Mouse (Mus musculus) forebrain, embryonic 14.5 days (tissue): ENCODE measurements around the gene Scn3b. TPM values are rescaled to one million over a fixed set of nuclear protein-coding genes. Genes with fewer than 3 reads are reported as not detected.

Experiments
- ATAC-seq: fragments of 200-750 bp; cut with Nextera tagmentation; 2 replicates; pipeline ENCODE4 v1.8.0; 2017; ENCODE audit warnings: mild to moderate bottlenecking, moderate library complexity
- DNase-seq: peaks from one replicate; pipeline ENCODE4 v3.0.0-alpha.2; 2015; ENCODE audit warnings: low spot score
- H3K27ac ChIP-seq: fragments of 300-500 bp; sonication (generic); 2 replicates; pipeline ENCODE4 v1.5.1; 2014; ENCODE audit warnings: low read depth, mild to moderate bottlenecking, control low read depth, low read length, moderate library complexity
- H3K27me3 ChIP-seq: fragments of 300-500 bp; sonication (generic); replicated peaks from 2 replicates; pipeline ENCODE4 v1.6.1; 2014; ENCODE audit warnings: low read length, control low read depth, mixed read lengths; ENCODE audit not compliant: control insufficient read depth, insufficient read depth
- H3K36me3 ChIP-seq: fragments of 300-500 bp; sonication (generic); 2 replicates; pipeline ENCODE4 v1.6.1; 2014; ENCODE audit warnings: low read length, control low read depth; ENCODE audit not compliant: control insufficient read depth, insufficient read depth
- H3K4me1 ChIP-seq: fragments of 300-500 bp; sonication (generic); 2 replicates; pipeline ENCODE4 v1.6.1; 2014; ENCODE audit warnings: antibody characterized with exemption, low read length, control low read depth; ENCODE audit not compliant: control insufficient read depth, insufficient read depth
- H3K4me2 ChIP-seq: fragments of 300-500 bp; sonication (generic); 2 replicates; pipeline ENCODE4 v1.6.1; 2014; ENCODE audit warnings: mild to moderate bottlenecking, control low read depth, low read length
- H3K4me3 ChIP-seq: fragments of 300-500 bp; sonication (generic); 2 replicates; pipeline ENCODE4 v1.5.1; 2014; ENCODE audit warnings: low read depth, low read length, control low read depth
- H3K9ac ChIP-seq: fragments of 300-500 bp; sonication (generic); 2 replicates; pipeline ENCODE4 v1.6.1; 2014; ENCODE audit warnings: mild to moderate bottlenecking, low read length, control low read depth, moderate library complexity
- H3K9me3 ChIP-seq: fragments of 300-500 bp; sonication (generic); replicated peaks from 2 replicates; pipeline ENCODE4 v1.6.1; 2016; ENCODE audit warnings: low read length, control low read depth, mixed read lengths; ENCODE audit not compliant: control insufficient read depth
- WGBS: fragments of 180-500 bp; shearing (Covaris S2); extraction: QIAGEN DNeasy Blood & Tissue Kit; methylation state at CpG from one replicate; pipeline ENCODE4 v1.1.7; 2014; 5-methylcytosine and 5-hydroxymethylcytosine counted together
- polyA plus RNA-seq: library from polyadenylated mRNA; unstranded; fragments of >200 nt; fragmentation: Nextera tagmentation; extraction: Ambion mirVana; gene quantifications from 2 replicates; pipeline ENCODE4 v1.2.1, GENCODE M21; 2014

Gene Scn3b
- polyA plus RNA-seq, 1 experiment from 2014 or later, result 88.6 TPM

DNA sequence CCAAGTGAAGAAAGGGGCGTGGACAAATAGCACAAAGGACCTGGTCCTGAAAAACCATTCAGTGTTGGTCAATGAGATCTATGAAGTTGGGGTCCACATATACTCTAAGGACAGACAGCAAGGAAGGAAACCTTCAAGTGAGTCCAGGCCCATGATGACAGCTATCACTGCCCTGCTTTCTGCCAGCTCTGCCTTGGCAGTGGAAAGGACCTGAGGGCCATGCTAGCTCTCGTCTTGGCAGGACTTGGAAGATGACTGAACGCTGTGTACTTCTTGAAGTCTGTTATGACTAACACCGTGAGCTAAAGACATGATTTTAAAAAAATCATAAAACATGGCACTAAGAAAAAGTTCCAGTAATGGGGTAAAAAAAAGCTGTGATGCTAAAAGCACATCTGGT is 48.7 kb downstream of the Scn3b start:
- ATAC-seq, result no peak
- no peak for DNase-seq
- H3K4me1 ChIP-seq, result no peaks in the 10 kb centered on the region
- no peak overlapping the region for H3K9ac ChIP-seq
- H3K9me3 ChIP-seq, result no peaks in the 10 kb centered on the region
- H3K27me3 ChIP-seq, result no peaks in the 10 kb centered on the region
- H3K27ac ChIP-seq, result no peak overlapping the region
- 89% methylated on average over 4 of the region's 4 CpGs for WGBS
- peaks cover 35% of the 10 kb centered on the region for H3K36me3 ChIP-seq
- H3K4me2 ChIP-seq, result no peak overlapping the region
- no peak overlapping the region for H3K4me3 ChIP-seq

DNA sequence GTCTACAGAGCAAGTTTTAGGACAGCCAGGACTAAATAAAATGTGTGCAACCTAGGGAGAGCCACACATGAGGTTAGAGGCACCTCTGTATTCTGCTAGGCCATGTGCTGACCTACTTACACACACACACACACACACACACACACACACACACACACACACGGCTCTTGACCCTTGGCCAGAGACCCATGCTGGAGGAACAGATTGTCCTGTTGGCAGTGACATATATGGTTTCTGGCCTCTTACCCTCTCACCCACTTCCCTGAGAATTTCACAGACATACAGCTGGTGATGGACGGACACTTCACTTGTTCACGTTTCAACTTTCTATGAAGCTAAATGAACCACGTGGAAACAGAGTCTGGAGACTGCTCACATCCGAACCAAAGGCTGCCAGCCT is 49.8 kb downstream of the Scn3b start:
- Histone ChIP-seq H3K4me2 (no peak overlapping the region), H3K9ac (no peak overlapping the region), H3K27me3 (no peaks in the 10 kb centered on the region), H3K36me3 (peaks cover 31% of the 10 kb centered on the region), H3K4me3 (no peak overlapping the region), H3K27ac (no peak overlapping the region), H3K9me3 (no peaks in the 10 kb centered on the region), H3K4me1 (no peaks in the 10 kb centered on the region)
- ATAC-seq, result no peak
- 91% methylated on average over 5 of the region's 5 CpGs for WGBS
- no peak for DNase-seq

DNA sequence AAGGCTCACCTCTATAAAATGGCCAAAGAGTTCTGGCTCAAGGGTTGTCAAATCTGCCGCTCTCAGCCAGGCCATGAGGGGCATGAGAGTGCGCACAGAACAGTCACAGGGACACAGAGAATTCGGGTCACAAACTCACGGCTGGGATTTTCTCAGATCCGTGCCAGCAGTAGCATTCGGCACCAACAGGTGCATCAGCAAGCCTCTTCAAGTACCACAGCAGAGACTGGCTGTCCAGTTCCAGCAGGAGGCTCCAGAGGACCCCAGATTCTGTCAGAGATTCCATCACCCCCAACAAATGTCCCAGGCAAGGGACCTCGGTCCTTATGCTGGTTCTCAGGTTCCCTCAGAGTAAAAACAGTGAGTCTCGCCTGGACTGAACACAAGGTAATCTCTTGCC is 51.4 kb downstream of the Scn3b start:
- Histone ChIP-seq H3K4me2 (no peak overlapping the region), H3K36me3 (peaks cover 20% of the 10 kb centered on the region), H3K27me3 (no peaks in the 10 kb centered on the region), H3K4me3 (no peak overlapping the region), H3K9me3 (no peaks in the 10 kb centered on the region), H3K27ac (no peak overlapping the region), H3K9ac (no peak overlapping the region), H3K4me1 (no peaks in the 10 kb centered on the region)
- WGBS, result 92% methylated on average over 8 of the region's 8 CpGs
- DNase-seq (no peak), ATAC-seq (no peak)

DNA sequence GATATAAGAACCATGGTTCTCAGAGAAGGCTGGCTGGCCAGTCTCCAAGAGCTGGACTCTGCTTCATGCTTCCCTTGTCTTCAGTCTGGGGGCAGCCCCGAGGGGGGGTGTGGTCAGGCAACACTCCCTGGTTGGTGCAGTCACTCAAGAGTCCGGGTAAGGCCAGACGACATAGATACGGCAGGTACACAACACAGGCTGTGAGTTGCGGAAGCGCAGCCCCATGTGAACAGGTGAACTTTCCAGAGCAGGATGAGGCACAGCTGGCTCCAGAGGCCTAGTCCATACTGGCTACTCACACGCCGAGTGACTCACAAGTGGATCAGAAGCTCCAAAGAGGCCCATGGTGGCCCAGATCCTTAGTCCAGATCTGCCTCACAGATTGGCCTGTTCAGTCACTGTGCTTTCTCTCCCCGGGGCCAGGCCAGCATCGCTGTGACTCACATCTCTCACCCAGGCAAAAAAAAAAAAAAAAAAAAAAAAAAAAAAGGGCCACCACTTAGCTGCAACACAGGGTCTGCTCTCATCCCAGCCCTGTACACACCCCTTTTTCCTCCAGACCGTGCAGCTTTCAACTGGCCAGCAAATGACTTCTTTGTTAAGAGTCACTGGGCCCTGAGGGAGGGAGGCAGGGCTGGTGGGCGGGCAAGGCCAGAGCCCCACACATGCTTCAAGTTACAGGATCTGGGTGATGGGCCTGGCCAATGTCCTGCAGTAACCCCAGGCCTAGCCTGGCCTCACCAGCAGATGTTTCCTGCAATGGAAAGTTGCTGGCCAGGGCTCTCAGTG is 52.1 kb downstream of the Scn3b start:
- Histone ChIP-seq H3K9ac (no peak overlapping the region), H3K4me3 (no peak overlapping the region), H3K36me3 (peaks cover 17% of the 10 kb centered on the region), H3K4me2 (no peak overlapping the region), H3K27ac (no peak overlapping the region), H3K27me3 (no peaks in the 10 kb centered on the region), H3K9me3 (no peaks in the 10 kb centered on the region), H3K4me1 (no peaks in the 10 kb centered on the region)
- DNase-seq, result no peak
- ATAC-seq, result no peak
- WGBS, result 58% methylated on average over 12 of the region's 12 CpGs

DNA sequence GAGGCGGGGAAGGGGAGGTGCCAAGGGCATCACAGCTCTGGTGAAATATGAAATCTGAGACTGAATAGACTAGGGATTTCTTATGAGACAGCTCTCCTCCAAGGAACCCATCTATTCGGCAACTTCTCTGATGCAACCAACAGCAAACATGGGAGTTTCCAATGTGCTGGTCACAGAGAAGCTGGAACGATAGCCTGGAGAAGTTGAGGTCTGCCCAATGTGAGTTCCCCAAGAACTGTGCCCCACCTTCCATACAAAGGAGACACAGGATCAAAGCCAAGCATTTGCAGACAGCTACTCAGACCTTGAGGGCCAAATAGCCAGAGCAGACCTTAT is 52.6 kb downstream of the Scn3b start:
- Histone ChIP-seq H3K27me3 (no peaks in the 10 kb centered on the region), H3K9ac (no peak overlapping the region), H3K36me3 (peaks cover 17% of the 10 kb centered on the region), H3K4me2 (no peak overlapping the region), H3K4me1 (no peaks in the 10 kb centered on the region), H3K4me3 (no peak overlapping the region), H3K9me3 (no peaks in the 10 kb centered on the region), H3K27ac (no peak overlapping the region)
- WGBS, result 87% methylated on average over 3 of the region's 3 CpGs
- DNase-seq (no peak), ATAC-seq (no peak)

DNA sequence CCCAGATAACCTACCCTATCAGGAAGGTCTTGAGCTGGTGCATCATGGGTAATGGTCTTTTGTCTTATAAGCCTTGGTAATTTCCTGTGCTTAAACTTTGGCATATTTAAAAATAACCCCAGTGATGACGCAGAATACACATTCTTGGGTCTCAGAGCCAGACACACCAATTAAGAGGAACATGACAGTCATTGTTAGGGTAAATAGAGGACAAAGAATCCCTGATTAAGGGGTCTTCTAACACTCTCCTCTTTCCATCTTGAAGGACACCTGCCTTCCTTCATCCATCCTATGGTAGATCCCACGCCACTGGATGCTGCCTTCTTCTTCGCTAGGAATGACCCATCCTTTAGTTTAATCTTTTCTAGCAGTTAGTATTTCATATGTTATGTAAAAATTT is 53.4 kb downstream of the Scn3b start:
- WGBS, result 91% methylated on average over 3 of the region's 3 CpGs
- peaks cover 12% of the 10 kb centered on the region for H3K36me3 ChIP-seq
- H3K9me3 ChIP-seq, result no peaks in the 10 kb centered on the region
- ATAC-seq (no peak), DNase-seq (no peak)
- no peaks in the 10 kb centered on the region for H3K27me3 ChIP-seq
- no peak overlapping the region for H3K9ac ChIP-seq
- no peaks in the 10 kb centered on the region for H3K4me1 ChIP-seq
- H3K4me3 ChIP-seq, result no peak overlapping the region
- no peak overlapping the region for H3K27ac ChIP-seq
- no peak overlapping the region for H3K4me2 ChIP-seq

DNA sequence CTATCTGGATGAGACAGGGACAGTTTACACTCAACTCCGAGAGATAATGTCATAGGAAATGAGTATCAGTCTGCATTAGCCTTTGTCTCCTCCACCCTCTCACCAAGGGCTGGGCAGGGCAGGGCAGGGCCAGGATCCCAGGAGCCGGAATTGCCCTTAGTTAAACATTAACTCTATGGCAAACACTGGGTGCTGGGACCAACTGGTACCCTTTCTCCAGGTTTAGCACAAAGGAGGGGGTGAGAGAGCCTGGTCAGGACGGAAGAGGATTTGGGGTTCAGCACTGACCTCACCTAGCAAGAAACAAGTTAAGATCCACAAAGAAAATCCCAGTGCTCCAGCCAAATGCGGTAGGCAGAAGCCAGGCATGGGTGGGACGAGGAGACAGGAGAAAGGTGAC is 54.2 kb downstream of the Scn3b start:
- Histone ChIP-seq H3K4me2 (no peak overlapping the region), H3K9me3 (no peaks in the 10 kb centered on the region), H3K9ac (no peak overlapping the region), H3K27ac (no peak overlapping the region), H3K27me3 (no peaks in the 10 kb centered on the region), H3K4me1 (no peaks in the 10 kb centered on the region), H3K4me3 (no peak overlapping the region), H3K36me3 (0 out of 2 replicates have a peak, but pooled peaks cover 8% of the 10 kb centered on the region)
- no peak for ATAC-seq
- no peak for DNase-seq
- 88% methylated on average over 5 of the region's 5 CpGs for WGBS

DNA sequence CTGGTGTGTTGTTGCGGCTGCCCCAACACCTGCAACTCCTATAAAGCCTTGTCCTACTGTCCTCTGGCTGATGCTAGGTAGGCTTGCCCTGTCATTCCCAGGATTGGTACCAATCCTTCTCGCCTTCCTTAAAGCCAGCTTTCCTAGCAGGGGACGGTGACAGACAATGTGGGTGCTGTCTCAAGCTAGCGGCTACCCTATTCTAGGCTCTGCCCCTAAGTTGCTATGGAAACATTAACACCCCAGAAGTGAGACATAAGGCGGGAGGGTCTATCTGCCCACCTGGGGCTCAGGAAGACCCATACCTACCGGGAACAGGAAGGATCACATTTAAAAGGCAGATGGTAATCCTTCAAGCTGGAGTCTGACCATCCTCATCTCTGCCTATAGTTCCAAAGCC is 54.8 kb downstream of the Scn3b start:
- H3K9ac ChIP-seq, result no peak overlapping the region
- 82% methylated on average over 6 of the region's 6 CpGs for WGBS
- ATAC-seq, result no peak
- no peaks in the 10 kb centered on the region for H3K4me1 ChIP-seq
- no peak overlapping the region for H3K4me3 ChIP-seq
- no peak overlapping the region for H3K27ac ChIP-seq
- DNase-seq, result no peak
- H3K4me2 ChIP-seq, result no peak overlapping the region
- H3K36me3 ChIP-seq, result 0 out of 2 replicates have a peak, but pooled peaks cover 10% of the 10 kb centered on the region
- H3K27me3 ChIP-seq, result no peaks in the 10 kb centered on the region
- no peaks in the 10 kb centered on the region for H3K9me3 ChIP-seq

DNA sequence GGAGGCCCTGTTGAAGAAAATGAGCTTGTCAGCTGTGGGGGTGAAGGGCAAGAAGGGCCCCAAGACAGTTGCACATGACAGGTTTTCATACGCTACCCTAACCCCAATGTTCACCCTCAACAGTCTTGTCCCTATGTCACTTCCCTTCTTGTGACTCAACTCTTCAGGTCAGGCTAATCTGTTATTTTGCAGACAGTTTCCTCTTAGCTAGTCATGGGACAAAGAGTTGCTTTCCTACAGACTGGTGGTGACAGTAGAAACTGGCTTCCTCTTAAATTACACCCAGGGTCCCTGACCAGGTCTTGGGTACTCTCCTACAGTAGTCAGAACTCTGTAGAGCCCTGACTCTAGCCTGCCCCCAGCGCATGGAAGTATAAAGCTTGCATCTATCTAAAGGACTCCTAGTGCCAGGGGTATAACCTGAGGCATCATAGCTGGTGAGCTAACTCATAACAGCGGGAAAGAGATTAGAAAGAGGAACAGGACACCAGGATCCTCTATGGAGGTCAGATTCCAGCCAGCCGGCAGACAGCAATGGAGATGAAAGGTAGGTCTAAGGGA is 55.3 kb downstream of the Scn3b start:
- Histone ChIP-seq H3K4me1 (no peaks in the 10 kb centered on the region), H3K36me3 (0 out of 2 replicates have a peak, but pooled peaks cover 10% of the 10 kb centered on the region), H3K27ac (no peak overlapping the region), H3K9ac (no peak overlapping the region), H3K4me2 (no peak overlapping the region), H3K9me3 (no peaks in the 10 kb centered on the region), H3K4me3 (no peak overlapping the region), H3K27me3 (no peaks in the 10 kb centered on the region)
- DNase-seq (no peak), ATAC-seq (no peak)
- 92% methylated on average over 4 of the region's 4 CpGs for WGBS
